Mouse (Mus musculus) embryonic fibroblast, embryonic 13.5 days (primary cell): ENCODE results near the gene Serpina9. TPM values are rescaled to one million over a fixed set of nuclear protein-coding genes. Genes with fewer than 3 reads are reported as not detected.

Experiments used
- H3K27ac ChIP-seq: 2 replicates; pipeline ENCODE4 v1.5.1; 2012; ENCODE audit warnings: low read length, control low read depth, inconsistent platforms; ENCODE audit not compliant: insufficient read depth
- H3K4me1 ChIP-seq: 2 replicates; pipeline ENCODE4 v1.6.1; 2011; ENCODE audit warnings: low read length; ENCODE audit not compliant: control insufficient read depth, insufficient read depth
- H3K4me3 ChIP-seq: 2 replicates; pipeline ENCODE4 v1.5.1; 2011; ENCODE audit warnings: mild to moderate bottlenecking, control low read depth, low read length; ENCODE audit not compliant: insufficient read depth
- CTCF ChIP-seq: IDR thresholded peaks from 2 replicates; pipeline ENCODE4 v1.5.1; 2011; ENCODE audit warnings: mild to moderate bottlenecking, control low read depth, low read length, moderate library complexity, borderline replicate concordance; ENCODE audit not compliant: insufficient read depth
- POLR2A ChIP-seq: IDR thresholded peaks from 2 replicates; pipeline ENCODE4 v1.6.1; 2011; ENCODE audit warnings: low read depth, mild to moderate bottlenecking, control low read depth, low read length, moderate library complexity
- polyA plus RNA-seq: library from polyadenylated mRNA; stranded (reverse); fragments of >200 nt; gene quantifications from 2 replicates; pipeline ENCODE4 v1.2.4, GENCODE M21; 2011; ENCODE audit warnings: low read depth; ENCODE audit not compliant: missing spikeins, insufficient read length

Gene Serpina9
- polyA plus RNA-seq, 1 experiment = not detected

DNA sequence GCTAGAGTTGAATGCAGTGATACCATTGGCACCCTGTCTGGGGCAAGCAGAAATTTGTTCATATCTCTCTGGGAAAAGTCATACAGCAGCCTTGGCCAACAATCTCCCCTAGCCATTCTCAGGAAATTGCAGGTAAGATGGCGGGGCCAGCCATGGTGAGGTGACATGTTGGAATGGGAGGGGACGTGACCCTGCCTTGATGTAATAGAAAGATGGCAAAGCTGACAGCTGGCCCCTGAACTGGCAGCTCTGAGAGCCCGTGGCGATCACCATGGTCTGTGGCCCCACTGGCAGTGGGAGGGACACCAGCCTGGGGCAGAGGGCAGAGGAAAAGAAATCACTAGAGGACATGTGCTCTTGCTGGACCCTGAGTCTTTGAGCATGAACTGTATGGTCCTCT, 67.3 kb downstream of the Serpina9 start:
- no peak overlapping the region for H3K27ac ChIP-seq
- no peaks in the 10 kb centered on the region for H3K4me1 ChIP-seq
- H3K4me3 ChIP-seq = no peak overlapping the region
- TF ChIP-seq POLR2A (no peak), CTCF (no peak)

Other genes with a start within 250 kb of the Serpina9 start
- gene Serpina1d, start 240.2 kb downstream of the Serpina9 start, polyA plus RNA-seq = not detected in 2 replicates
- not detected in 2 replicates for gene Serpina1b, start 183.4 kb downstream of the Serpina9 start, polyA plus RNA-seq
- not detected in 2 replicates for gene Serpina1a, start 150.2 kb downstream of the Serpina9 start, polyA plus RNA-seq
- gene Serpina1c, start 108.9 kb downstream of the Serpina9 start, polyA plus RNA-seq = not detected in 2 replicates
- gene Serpina1e, start 54.8 kb downstream of the Serpina9 start, polyA plus RNA-seq = not detected in 2 replicates
- not detected in 2 replicates for gene Serpina11, start 23.8 kb downstream of the Serpina9 start, polyA plus RNA-seq
- gene Serpina12, start 30.7 kb upstream of the Serpina9 start, polyA plus RNA-seq = not detected in 2 replicates
- gene Serpina5, start 87.4 kb upstream of the Serpina9 start, polyA plus RNA-seq = not detected in 2 replicates
- not detected in 2 replicates for gene Serpina3a, start 99.0 kb upstream of the Serpina9 start, polyA plus RNA-seq
- not detected in 2 replicates for gene Serpina3b, start 114.2 kb upstream of the Serpina9 start, polyA plus RNA-seq
- not detected in 2 replicates for gene Serpina3c, start 140.1 kb upstream of the Serpina9 start, polyA plus RNA-seq
- 0.33 and 0.74 TPM in 2 replicates for gene Serpina3f, start 200.8 kb upstream of the Serpina9 start, polyA plus RNA-seq
- 54.6 and 89.6 TPM in 2 replicates for gene Serpina3g, start 222.5 kb upstream of the Serpina9 start, polyA plus RNA-seq
- gene Serpina3i, start 249.4 kb upstream of the Serpina9 start, polyA plus RNA-seq = 1.6 TPM in 2 replicates